Mouse (Mus musculus): ENCODE data around the gene Zbtb8os. TPM values are rescaled to one million over a fixed set of nuclear protein-coding genes. Genes with fewer than 3 reads are reported as not detected.

Zbtb8os gene
- 43.4 and 44.0 TPM in 2 replicates for polyA plus RNA-seq (2015; fragmentation: Nextera tagmentation; extraction: Ambion mirVana)

DNA sequence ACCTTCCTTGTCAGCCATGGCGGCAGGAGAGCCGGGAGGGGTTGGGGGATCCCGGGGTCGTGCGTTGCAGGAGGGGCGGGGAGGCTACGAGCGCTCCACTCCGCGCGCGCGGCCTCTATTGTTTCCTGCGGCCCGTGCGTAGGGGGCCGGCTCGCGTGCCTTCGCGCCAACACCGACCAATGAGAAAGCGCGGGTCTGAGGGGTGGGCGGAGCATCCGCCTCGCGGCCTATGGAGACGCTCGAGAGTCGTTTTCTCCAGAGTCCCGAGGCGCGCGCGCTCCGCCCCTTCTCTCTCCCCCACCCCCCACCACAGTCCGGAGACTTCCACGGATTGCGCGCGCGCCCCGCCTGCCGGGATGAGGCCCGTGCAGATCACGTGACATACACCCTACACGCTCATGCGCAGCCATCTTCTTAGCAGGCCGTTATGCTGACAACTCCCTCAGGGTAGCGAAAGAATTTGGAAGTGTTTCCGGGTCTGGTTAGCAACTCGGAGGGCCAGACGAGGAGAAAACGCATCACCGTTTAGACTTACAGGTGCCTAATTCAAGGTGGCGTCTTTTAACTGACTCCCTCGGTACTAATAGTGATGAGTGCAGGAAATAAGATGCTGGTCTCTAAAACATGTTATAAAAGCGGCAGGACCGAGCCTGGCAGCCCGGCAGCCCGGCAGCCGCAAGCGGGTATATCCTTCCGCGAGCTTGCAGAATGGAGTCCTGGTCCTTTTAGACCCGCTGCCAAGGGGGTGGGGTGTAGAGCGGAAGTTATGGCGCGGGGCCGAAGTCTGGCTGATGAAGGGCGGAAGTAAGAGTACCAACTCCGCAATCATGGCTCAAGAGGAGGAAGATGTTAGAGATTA lies at the start of gene Zbtb8os, which contains the start of gene Rbbp4:
Gene Zbtb8os (plus strand): TSS at position 480 of the 859 bp plus-strand sequence.
Gene Rbbp4 (minus strand): TSS at position 155 of the 859 bp plus-strand sequence.
- peak within 1 kb of the TSS; percentile 98 for H3K9ac ChIP-seq
- peak; percentile 98 for ATAC-seq (ENCODE audit: low FRiP score, low read depth)
- peaks cover 27% of the 10 kb centered on the region for H3K36me3 ChIP-seq
- H3K9me3 ChIP-seq, result no peaks in the 10 kb centered on the region
- H3K27ac ChIP-seq, result peak within 1 kb of the TSS; percentile 99
- peaks cover 35% of the 10 kb centered on the region for H3K4me1 ChIP-seq
- peak within 1 kb of the TSS; percentile 95 for H3K4me3 ChIP-seq
- WGBS, result under 1% methylated on average over 62 of the region's 73 CpGs
- no peaks in the 10 kb centered on the region for H3K27me3 ChIP-seq
- H3K4me2 ChIP-seq (replicated peaks), result peak within 1 kb of the TSS; percentile 84

DNA sequence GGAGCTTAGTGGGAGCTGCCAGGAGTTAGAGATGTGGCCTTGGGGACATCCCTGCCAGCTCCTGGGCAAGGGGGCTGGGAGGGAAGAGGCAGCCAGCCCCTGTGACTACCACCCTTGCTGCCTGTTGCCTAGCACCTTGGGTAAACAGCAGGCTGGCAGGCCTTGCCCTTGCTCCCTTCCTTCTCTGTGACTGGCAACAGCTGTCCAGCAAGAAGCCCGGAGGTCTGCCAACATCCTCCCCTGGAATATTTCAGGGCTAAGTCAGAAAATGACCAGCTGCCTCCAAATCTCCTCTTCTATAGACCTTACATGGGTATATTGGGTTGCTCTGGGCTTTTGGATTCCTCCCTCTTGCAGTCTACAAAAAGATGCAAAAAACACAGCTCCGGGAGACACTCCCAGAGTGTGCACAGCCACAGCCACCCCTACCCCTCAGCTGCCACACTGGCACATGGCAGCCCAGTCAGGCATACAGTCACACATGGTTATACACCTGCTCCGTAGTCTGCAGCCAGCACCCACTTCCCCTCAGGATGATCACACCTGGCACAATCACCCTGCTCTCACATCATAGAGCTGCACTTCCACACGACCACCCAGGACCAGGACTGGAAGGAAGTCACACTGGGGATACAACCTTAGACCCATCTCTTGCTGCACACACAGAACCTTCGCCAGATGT lies 49.4 kb upstream of the Zbtb8os start:
- peak overlapping the region; percentile 96 for H3K4me2 ChIP-seq (replicated peaks)
- H3K4me3 ChIP-seq, result peak overlapping the region; percentile 55
- 51% methylated on average over 5 of the region's 5 CpGs for WGBS
- peak; percentile 42; the same call in 1 of the 2 replicates for ATAC-seq (ENCODE audit: low FRiP score, low read depth)
- H3K9me3 ChIP-seq, result no peaks in the 10 kb centered on the region
- no peaks in the 10 kb centered on the region for H3K36me3 ChIP-seq
- H3K27me3 ChIP-seq, result peaks cover 31% of the 10 kb centered on the region
- peaks cover 17% of the 10 kb centered on the region for H3K4me1 ChIP-seq
- no peak overlapping the region for H3K27ac ChIP-seq
- H3K9ac ChIP-seq, result peak overlapping the region; percentile 72

DNA sequence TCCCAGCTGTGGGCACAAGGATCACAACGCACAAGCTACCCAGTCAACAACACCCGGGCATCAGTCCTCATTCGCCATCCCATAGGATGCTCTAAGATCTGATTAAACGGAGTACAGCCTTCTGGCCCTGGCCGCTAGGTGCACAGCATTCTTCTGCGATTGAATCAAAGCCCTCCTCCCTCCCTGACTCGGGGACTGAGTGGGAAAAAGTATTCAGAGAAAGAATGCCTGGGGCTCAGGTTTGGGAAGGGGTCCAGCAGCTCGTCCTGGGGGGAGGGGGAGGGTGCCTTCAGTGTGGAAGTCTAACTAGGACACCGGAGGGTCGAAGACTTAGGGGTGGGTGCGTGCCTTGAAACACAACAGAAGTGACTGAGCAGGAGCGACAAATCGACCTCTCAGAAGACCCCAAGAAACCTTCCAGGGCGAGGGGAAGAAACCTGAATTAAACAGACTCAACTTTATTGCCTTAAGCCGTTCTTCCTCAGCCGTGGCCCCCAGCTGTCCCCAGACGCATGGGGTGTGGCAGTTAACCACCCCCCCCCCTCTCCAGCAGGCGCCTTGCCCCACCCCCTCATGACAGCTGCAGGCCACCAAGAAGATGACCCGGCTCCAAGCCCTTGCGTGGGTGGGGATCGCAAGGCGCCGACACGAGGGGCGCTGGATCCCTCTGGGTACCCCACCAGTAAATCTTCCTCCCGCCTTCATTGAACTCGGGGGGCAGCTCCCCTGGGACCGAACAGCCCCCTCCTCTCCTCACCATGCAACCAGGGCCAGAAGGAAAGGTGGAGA lies 48.6 kb upstream of the Zbtb8os start:
- H3K4me2 ChIP-seq (replicated peaks), result peak overlapping the region; percentile 96
- H3K4me1 ChIP-seq, result peaks cover 17% of the 10 kb centered on the region
- H3K4me3 ChIP-seq, result peak overlapping the region; percentile 55
- H3K36me3 ChIP-seq, result no peaks in the 10 kb centered on the region
- H3K27me3 ChIP-seq, result peaks cover 31% of the 10 kb centered on the region
- 2% methylated on average over 28 of the region's 28 CpGs for WGBS
- H3K27ac ChIP-seq, result no peak overlapping the region
- H3K9me3 ChIP-seq, result no peaks in the 10 kb centered on the region
- peak; percentile 74 for ATAC-seq (ENCODE audit: low FRiP score, low read depth)
- peak overlapping the region; percentile 72 for H3K9ac ChIP-seq

DNA sequence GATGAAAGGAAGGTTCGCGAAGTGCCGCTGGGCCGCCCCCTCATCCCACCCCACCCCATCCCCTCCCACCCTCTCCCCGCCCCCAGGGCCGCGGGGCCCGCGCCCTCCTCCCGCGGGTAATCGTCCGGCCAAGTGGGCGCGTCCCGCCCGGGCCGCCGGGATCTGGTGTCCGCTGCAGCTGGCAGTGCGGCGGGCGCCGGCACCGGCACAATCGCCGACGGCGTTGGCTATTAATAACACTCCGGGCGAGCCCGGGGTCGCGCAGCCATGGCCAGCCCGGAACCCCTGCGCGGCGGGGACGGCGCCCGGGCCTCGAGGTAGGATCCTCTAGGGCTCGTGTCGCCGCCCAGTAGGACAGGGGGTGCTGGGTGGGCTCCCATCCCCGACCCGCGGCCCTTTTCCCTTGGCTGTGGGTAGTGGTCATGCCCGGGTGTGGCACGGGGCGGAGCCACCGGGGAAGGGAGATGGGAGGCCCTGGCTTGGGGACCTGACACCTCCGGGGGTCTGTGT lies 48.0 kb upstream of the Zbtb8os start, which contains the start of gene Sync:
Gene Sync (plus strand): TSS at position 146 of the 510 bp plus-strand sequence.
- H3K9me3 ChIP-seq, result no peaks in the 10 kb centered on the region
- peaks cover 17% of the 10 kb centered on the region for H3K4me1 ChIP-seq
- H3K9ac ChIP-seq, result peak within 1 kb of the TSS; percentile 72
- peak within 1 kb of the TSS; percentile 96 for H3K4me2 ChIP-seq (replicated peaks)
- peaks cover 31% of the 10 kb centered on the region for H3K27me3 ChIP-seq
- no peaks in the 10 kb centered on the region for H3K36me3 ChIP-seq
- H3K27ac ChIP-seq, result 0 out of 2 replicates have a peak within 1 kb of the TSS, but pooled peaks have one; percentile 44
- under 1% methylated on average over 48 of the region's 53 CpGs for WGBS
- peak within 1 kb of the TSS; percentile 55 for H3K4me3 ChIP-seq
- ATAC-seq (ENCODE audit: low FRiP score, low read depth), result peak; percentile 46

DNA sequence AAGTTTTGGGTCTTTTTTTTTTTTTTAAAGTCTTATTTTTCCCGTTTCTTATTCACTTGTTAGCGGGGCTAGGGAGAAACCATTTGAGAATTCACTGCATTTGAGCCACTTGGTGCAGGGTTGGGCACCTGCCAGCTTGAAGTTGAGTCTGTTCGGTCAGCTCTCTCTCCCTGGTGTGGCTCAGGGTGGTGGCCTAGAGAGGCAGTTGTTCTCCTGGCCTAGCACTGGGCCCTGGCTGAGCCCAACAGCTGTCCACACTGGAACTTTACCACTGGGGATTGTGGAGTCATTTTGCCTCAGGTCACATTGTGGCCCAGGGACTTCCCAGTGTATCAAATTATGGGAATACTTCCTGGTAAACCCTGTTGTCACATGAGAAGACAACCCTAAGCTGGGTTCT lies 47.4 kb upstream of the Zbtb8os start:
- peak overlapping the region; percentile 96 for H3K4me2 ChIP-seq (replicated peaks)
- H3K4me3 ChIP-seq, result peak overlapping the region; percentile 55
- H3K27me3 ChIP-seq, result peaks cover 31% of the 10 kb centered on the region
- H3K36me3 ChIP-seq, result no peaks in the 10 kb centered on the region
- H3K27ac ChIP-seq, result no peak overlapping the region
- peaks cover 19% of the 10 kb centered on the region for H3K4me1 ChIP-seq
- peak overlapping the region; percentile 31; the same call in 1 of the 2 replicates for H3K9ac ChIP-seq
- H3K9me3 ChIP-seq, result no peaks in the 10 kb centered on the region
- peak; percentile 41; the same call in 1 of the 2 replicates for ATAC-seq (ENCODE audit: low FRiP score, low read depth)
- WGBS, result 34% methylated on average over 3 of the region's 3 CpGs

DNA sequence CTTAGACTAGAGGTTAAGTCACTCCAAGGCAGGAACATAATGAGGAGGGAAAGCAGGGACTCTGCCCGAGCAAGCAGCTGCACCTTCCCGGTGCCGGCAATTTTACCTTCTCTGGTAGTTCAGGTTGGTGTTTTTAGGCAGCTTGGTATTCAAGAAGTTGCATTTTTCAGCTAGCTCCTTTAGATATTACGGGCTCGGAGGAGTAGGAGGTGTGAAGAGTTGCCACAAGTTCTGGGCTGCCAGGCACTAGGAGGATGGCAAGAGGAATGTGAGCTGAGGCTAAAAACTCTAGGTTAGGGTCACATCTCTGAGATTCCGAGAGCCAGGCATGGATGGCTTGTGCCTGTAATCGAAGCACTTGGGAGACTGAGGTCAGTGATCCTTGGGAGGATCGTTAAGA lies 45.8 kb upstream of the Zbtb8os start:
- no peaks in the 10 kb centered on the region for H3K9me3 ChIP-seq
- H3K9ac ChIP-seq, result no peak overlapping the region
- peaks cover 29% of the 10 kb centered on the region for H3K27me3 ChIP-seq
- no peak overlapping the region for H3K27ac ChIP-seq
- H3K4me3 ChIP-seq, result no peak overlapping the region
- H3K36me3 ChIP-seq, result no peaks in the 10 kb centered on the region
- H3K4me1 ChIP-seq, result peaks cover 27% of the 10 kb centered on the region
- no peak for ATAC-seq (ENCODE audit: low FRiP score, low read depth)
- 83% methylated on average over 8 of the region's 8 CpGs for WGBS
- no peak overlapping the region for H3K4me2 ChIP-seq (replicated peaks)

DNA sequence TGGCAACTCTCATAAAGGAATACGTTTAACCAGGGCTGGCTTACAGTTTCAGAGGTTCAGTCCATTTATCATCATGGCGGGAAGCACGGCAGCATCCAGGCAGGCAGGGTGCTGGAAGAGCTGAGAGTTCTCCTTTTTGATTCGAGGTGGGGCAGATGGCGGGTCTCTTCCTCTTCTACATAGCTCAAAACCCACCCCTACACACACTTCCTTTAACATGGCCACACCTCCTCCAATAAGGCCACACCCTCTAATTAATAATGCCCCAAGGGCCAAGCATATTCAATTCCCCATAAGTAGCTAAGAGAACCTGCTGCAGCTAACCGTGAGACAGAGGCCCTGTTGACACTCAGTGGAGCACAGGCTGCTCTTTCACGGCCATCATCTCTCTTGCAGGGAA lies 42.7 kb upstream of the Zbtb8os start:
- WGBS, result 65% methylated on average over 7 of the region's 7 CpGs
- Histone ChIP-seq H3K9me3 (no peaks in the 10 kb centered on the region), H3K9ac (no peak overlapping the region), H3K4me2 (replicated peaks) (no peak overlapping the region), H3K27me3 (peaks cover 10% of the 10 kb centered on the region), H3K36me3 (no peaks in the 10 kb centered on the region), H3K4me3 (no peak overlapping the region), H3K4me1 (peaks cover 11% of the 10 kb centered on the region), H3K27ac (no peak overlapping the region)
- no peak for ATAC-seq (ENCODE audit: low FRiP score, low read depth)

DNA sequence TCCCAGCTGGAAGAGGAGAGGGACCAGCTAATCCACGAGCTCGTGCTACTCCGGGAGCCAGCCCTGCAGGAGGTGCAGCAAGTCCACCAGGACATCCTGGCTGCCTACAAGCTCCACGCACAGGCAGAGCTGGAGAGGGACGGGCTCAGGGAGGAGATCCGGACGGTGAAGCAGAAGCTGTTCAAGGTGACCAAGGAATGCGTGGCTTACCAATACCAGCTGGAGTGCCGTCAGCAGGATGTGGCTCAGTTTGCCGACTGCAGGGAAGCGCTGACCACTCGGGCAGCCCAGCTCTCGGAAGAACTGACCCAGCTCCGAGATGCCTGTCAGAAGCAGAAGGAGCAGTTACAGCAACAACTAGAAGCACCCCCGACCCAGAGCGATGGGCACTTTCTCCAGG lies 41.8 kb upstream of the Zbtb8os start:
- H3K4me2 ChIP-seq (replicated peaks), result peak overlapping the region; percentile 37
- WGBS, result 26% methylated on average over 16 of the region's 16 CpGs

DNA sequence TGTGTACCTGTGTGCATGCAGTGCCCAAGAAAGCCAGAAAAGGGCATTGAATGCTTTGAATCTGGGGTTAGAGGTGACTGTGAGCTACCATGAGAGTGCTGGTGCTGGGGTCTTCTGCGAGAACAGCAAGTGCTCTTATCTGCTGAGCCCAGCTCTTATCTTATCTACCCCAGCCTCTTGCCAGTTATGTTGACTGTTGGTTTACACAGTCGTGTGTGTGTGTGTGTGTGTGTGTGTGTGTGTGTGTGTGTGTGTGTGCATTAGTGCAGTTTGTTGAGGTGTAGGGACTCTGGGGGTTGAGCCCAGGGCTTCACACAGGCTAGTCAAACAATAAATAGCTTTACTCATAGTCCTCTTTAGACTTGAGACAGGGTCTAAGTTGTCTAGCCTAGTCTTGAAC lies 40.3 kb upstream of the Zbtb8os start:
- 81% methylated on average over 2 of the region's 2 CpGs for WGBS
- Histone ChIP-seq H3K27me3 (no peaks in the 10 kb centered on the region), H3K36me3 (no peaks in the 10 kb centered on the region), H3K9me3 (peaks cover 4% of the 10 kb centered on the region; the same call in 1 of the 2 replicates), H3K9ac (no peak overlapping the region), H3K27ac (no peak overlapping the region), H3K4me2 (replicated peaks) (no peak overlapping the region), H3K4me1 (peaks cover 24% of the 10 kb centered on the region), H3K4me3 (no peak overlapping the region)
- no peak for ATAC-seq (ENCODE audit: low FRiP score, low read depth)

More for the DNA sequence above, 41.8 kb upstream of the Zbtb8os start:
- no peaks in the 10 kb centered on the region for H3K9me3 ChIP-seq
- peaks cover 19% of the 10 kb centered on the region for H3K4me1 ChIP-seq
- no peak overlapping the region for H3K4me3 ChIP-seq
- peaks cover 1% of the 10 kb centered on the region; the same call in 1 of the 2 replicates for H3K27me3 ChIP-seq
- H3K36me3 ChIP-seq, result no peaks in the 10 kb centered on the region
- no peak overlapping the region for H3K27ac ChIP-seq
- H3K9ac ChIP-seq, result no peak overlapping the region
- ATAC-seq (ENCODE audit: low FRiP score, low read depth), result no peak

DNA sequence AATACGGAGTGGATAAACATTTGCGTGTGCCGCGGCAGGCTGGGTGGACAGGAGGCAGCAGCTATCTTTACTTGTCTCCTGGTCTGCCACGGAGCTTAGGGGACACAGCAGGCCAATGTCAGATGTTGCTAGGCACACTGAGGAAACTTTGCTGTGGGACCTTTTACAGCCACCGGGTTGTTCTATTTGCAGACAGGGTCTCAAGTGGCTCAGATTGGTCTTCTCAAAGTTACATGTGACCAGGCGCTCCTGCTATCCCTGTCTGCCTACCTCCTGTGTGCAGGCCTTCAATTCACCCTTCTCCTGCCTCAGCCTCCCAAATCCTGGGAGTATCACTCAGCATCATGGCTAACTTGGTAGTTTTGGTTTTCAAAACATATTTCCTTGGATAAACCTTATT lies 39.4 kb upstream of the Zbtb8os start:
- Histone ChIP-seq H3K4me3 (no peak overlapping the region), H3K4me1 (peaks cover 24% of the 10 kb centered on the region), H3K27me3 (no peaks in the 10 kb centered on the region), H3K9me3 (peaks cover 4% of the 10 kb centered on the region), H3K36me3 (no peaks in the 10 kb centered on the region), H3K27ac (no peak overlapping the region), H3K4me2 (replicated peaks) (no peak overlapping the region), H3K9ac (no peak overlapping the region)
- 88% methylated on average over 7 of the region's 7 CpGs for WGBS
- ATAC-seq (ENCODE audit: low FRiP score, low read depth), result no peak

DNA sequence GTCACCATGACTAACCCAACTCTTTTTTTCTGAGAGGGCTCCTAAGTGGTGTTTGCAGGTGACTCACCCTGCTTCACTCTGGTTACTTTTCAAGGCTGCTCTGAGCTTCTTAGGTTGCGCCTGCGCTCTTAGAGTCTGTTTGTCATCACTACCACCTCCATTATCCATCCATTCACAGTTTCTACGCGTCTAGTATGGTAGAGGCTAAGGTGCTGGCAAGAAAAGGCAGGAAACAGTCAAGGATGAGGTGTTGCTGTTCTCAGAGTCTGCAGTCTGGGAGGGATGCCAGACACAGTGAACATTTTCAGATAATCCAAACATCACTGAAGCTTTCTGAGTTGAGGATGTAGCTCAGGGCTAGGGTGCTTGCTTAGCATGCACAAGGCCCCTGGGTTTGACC lies 37.8 kb upstream of the Zbtb8os start:
- H3K9ac ChIP-seq, result no peak overlapping the region
- peak; percentile 21; the same call in 1 of the 2 replicates for ATAC-seq (ENCODE audit: low FRiP score, low read depth)
- peaks cover 10% of the 10 kb centered on the region for H3K9me3 ChIP-seq
- no peaks in the 10 kb centered on the region for H3K27me3 ChIP-seq
- peaks cover 3% of the 10 kb centered on the region; the same call in 1 of the 2 replicates for H3K36me3 ChIP-seq
- peaks cover 24% of the 10 kb centered on the region for H3K4me1 ChIP-seq
- no peak overlapping the region for H3K4me2 ChIP-seq (replicated peaks)
- no peak overlapping the region for H3K27ac ChIP-seq
- 79% methylated on average over 4 of the region's 4 CpGs for WGBS
- H3K4me3 ChIP-seq, result no peak overlapping the region

Measured in limb, embryonic 13.5 days (tissue).